In the genomic region with DNA sequence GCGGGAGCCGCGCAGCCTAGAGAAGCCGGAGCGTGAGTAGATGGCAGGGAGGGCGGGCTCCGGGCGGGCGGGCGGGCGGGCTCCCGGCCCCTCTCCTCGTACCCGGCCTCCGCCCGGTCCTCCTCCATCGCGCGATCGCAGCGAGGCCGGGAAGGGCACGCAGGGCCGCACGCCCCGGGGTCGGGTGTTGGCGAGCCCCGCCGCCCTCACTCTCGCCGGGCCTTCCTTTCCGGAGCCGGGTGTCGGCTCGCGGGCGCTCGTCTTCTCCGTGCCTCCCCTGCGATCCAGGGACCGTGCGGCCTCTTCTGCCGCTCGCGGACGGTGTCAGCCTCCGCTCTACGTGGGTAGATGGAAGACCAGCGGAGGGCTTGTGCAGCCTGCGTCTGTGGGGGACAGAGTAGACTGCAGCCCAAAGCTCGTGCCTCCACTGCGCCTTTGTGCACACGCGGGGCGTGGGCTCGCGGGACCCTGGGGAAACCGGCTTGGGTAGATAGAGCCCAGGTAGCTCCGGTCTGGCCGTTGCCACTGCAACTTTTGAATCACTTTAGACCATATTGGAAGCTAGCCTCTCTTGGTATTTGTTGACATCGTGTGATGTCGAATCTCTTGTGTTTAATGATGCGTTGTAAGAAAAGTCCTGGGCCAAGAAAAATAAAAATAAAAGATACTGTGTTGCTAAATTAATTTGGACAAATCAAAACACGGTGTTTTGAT, we compare ENCODE assay signal across 8 mouse cellular contexts. TPM values are rescaled to one million over a fixed set of nuclear protein-coding genes. Genes with fewer than 3 reads are reported as not detected.
DNase-seq lines count a peak whose midpoint lies in the region; ATAC-seq and TF ChIP-seq lines count a peak whose summit lies in the region.

Gene Pik3ca, plus strand, starts transcription at position 211 of the 714 bp plus-strand sequence.

- H3K79me2 ChIP-seq in C2C12 (ENCODE audit: control insufficient read depth, insufficient read depth) (peaks cover 53% of the 10 kb centered on the region), myocyte (ENCODE audit: control insufficient read depth, insufficient read depth) (peaks cover 51% of the 10 kb centered on the region)

- H3K27me3 ChIP-seq in C2C12 (ENCODE audit: control insufficient read depth, insufficient read depth, insufficient read length) (no peaks in the 10 kb centered on the region), myocyte (ENCODE audit: control insufficient read depth, insufficient read depth, insufficient read length) (no peaks in the 10 kb centered on the region)
- H3K27me3 ChIP-seq in embryonic facial prominence, embryonic 12.5 days = no peaks in the 10 kb centered on the region; the same call in 1 of the 2 replicates
- no peaks in the 10 kb centered on the region for H3K27me3 ChIP-seq in limb, embryonic 14.5 days (ENCODE audit: control insufficient read depth, insufficient read depth, low read length)
- H3K27me3 ChIP-seq in stomach, embryonic 14.5 days (ENCODE audit: control insufficient read depth, insufficient read depth, low read length) = no peaks in the 10 kb centered on the region

- H3K79me3 ChIP-seq in C2C12 (ENCODE audit: low read depth) = peaks cover 47% of the 10 kb centered on the region

- under 1% methylated on average over 50 of the region's 65 CpGs for WGBS in embryonic facial prominence, embryonic 12.5 days
- 2% methylated on average over 27 of the region's 65 CpGs for WGBS in limb, embryonic 14.5 days
- under 1% methylated on average over 45 of the region's 65 CpGs for WGBS in stomach, embryonic 14.5 days

- H3K9me3 ChIP-seq in embryonic facial prominence, embryonic 12.5 days = no peaks in the 10 kb centered on the region
- H3K9me3 ChIP-seq in limb, embryonic 14.5 days (ENCODE audit: control insufficient read depth, low read length) = no peaks in the 10 kb centered on the region
- no peaks in the 10 kb centered on the region for H3K9me3 ChIP-seq in stomach, embryonic 14.5 days (ENCODE audit: control insufficient read depth, low read depth, low read length)

- H3ac ChIP-seq in C2C12 (ENCODE audit: control insufficient read depth, insufficient read length, low read depth) = peak within 1 kb of the TSS; percentile 91
- peak within 1 kb of the TSS; percentile 75 for H3ac ChIP-seq in myocyte (ENCODE audit: control insufficient read depth, insufficient read length)

- H3K36me3 ChIP-seq in C2C12 (ENCODE audit: control insufficient read depth, insufficient read depth) (no peaks in the 10 kb centered on the region), myocyte (ENCODE audit: control insufficient read depth, insufficient read depth) (no peaks in the 10 kb centered on the region)
- no peaks in the 10 kb centered on the region for H3K36me3 ChIP-seq in embryonic facial prominence, embryonic 12.5 days
- H3K36me3 ChIP-seq in limb, embryonic 14.5 days (ENCODE audit: control insufficient read depth, insufficient read depth, low read length) = no peaks in the 10 kb centered on the region
- no peaks in the 10 kb centered on the region for H3K36me3 ChIP-seq in stomach, embryonic 14.5 days (ENCODE audit: control insufficient read depth, insufficient read depth, low read length)

- peak within 1 kb of the TSS; percentile 98 for H3K27ac ChIP-seq in embryonic facial prominence, embryonic 12.5 days
- H3K27ac ChIP-seq in limb, embryonic 14.5 days (replicated peaks; ENCODE audit: low read depth, low read length) = peak within 1 kb of the TSS; percentile 99
- H3K27ac ChIP-seq in stomach, embryonic 14.5 days (ENCODE audit: low read length) = peak within 1 kb of the TSS; percentile 96

- ATAC-seq in embryonic facial prominence, embryonic 12.5 days (ENCODE audit: insufficient number of reproducible peaks, insufficient read depth, low FRiP score, low TSS enrichment) = peak; percentile 48
- peak; percentile 30 for ATAC-seq in limb, embryonic 14.5 days (ENCODE audit: low FRiP score, low read depth)
- ATAC-seq in stomach, embryonic 14.5 days (ENCODE audit: insufficient number of reproducible peaks, insufficient read depth, low FRiP score, low read depth) = peak; percentile 59

- peak; percentile 69; the same call in 1 of the 2 replicates for TF ChIP-seq POLR2A in limb, embryonic 14.5 days (IDR thresholded peaks at IDR 0.05; ENCODE audit: borderline replicate concordance, extremely low read depth, insufficient read depth, insufficient read length)
- no peak for TF ChIP-seq POLR2A in myocyte (IDR thresholded peaks at IDR 0.05; ENCODE audit: insufficient read length, low read depth)

- H3K4me2 ChIP-seq in embryonic facial prominence, embryonic 12.5 days (replicated peaks) = peak within 1 kb of the TSS; percentile 71
- peak within 1 kb of the TSS; percentile 81 for H3K4me2 ChIP-seq in limb, embryonic 14.5 days (replicated peaks; ENCODE audit: low read depth, low read length, severe bottlenecking)
- H3K4me2 ChIP-seq in myocyte (ENCODE audit: low read depth) = peak within 1 kb of the TSS; percentile 96
- H3K4me2 ChIP-seq in stomach, embryonic 14.5 days (replicated peaks; ENCODE audit: low read depth, low read length) = peak within 1 kb of the TSS; percentile 74

- peaks cover 26% of the 10 kb centered on the region for H3K4me1 ChIP-seq in embryonic facial prominence, embryonic 12.5 days
- H3K4me1 ChIP-seq in limb, embryonic 14.5 days (ENCODE audit: control insufficient read depth, insufficient read depth, low read length) = peaks cover 18% of the 10 kb centered on the region
- peaks cover 16% of the 10 kb centered on the region for H3K4me1 ChIP-seq in stomach, embryonic 14.5 days (ENCODE audit: control insufficient read depth, insufficient read depth, low read length)

- H3K9ac ChIP-seq in embryonic facial prominence, embryonic 12.5 days = peak within 1 kb of the TSS; percentile 96
- H3K9ac ChIP-seq in limb, embryonic 14.5 days (ENCODE audit: low read depth, low read length, severe bottlenecking) = peak within 1 kb of the TSS; percentile 98
- peak within 1 kb of the TSS; percentile 95 for H3K9ac ChIP-seq in stomach, embryonic 14.5 days (replicated peaks; ENCODE audit: low read depth, low read length)

- peak within 1 kb of the TSS; percentile 71 for H3K4me3 ChIP-seq in C2C12 (ENCODE audit: insufficient read depth, poor library complexity, severe bottlenecking)
- H3K4me3 ChIP-seq in embryonic facial prominence, embryonic 12.5 days = peak within 1 kb of the TSS; percentile 92
- H3K4me3 ChIP-seq in limb, embryonic 14.5 days (replicated peaks; ENCODE audit: low read length) = peak within 1 kb of the TSS; percentile 92
- peak within 1 kb of the TSS; percentile 70 for H3K4me3 ChIP-seq in myocyte
- peak within 1 kb of the TSS; percentile 94 for H3K4me3 ChIP-seq in stomach, embryonic 14.5 days (ENCODE audit: low read depth, low read length)

- no peak for TF ChIP-seq CTCF in C2C12 (IDR thresholded peaks at IDR 0.05; ENCODE audit: control insufficient read depth, insufficient read depth, insufficient read length)

- peak; percentile 60 to 72 for DNase-seq in adrenal gland, postnatal 36 days
- peak; percentile 57 to 75 for DNase-seq in heart, adult 18-20 months
- peak; percentile 41 for DNase-seq in kidney, adult 11 months
- DNase-seq in limb, embryonic 14.5 days (ENCODE audit: low spot score) = peak; percentile 44

TF ChIP-seq in C2C12, 6 proteins besides CTCF, POLR2A, EP300 and RAD21:
- no peak for TF ChIP-seq MAX (IDR thresholded peaks at IDR 0.05)
- TF ChIP-seq CEBPB (IDR thresholded peaks at IDR 0.05; ENCODE audit: low read depth) = no peak
- TF ChIP-seq MYOG (IDR thresholded peaks at IDR 0.05; ENCODE audit: control insufficient read depth, extremely low read depth, insufficient read length) = no peak
- no peak for TF ChIP-seq FOSL1 (IDR thresholded peaks at IDR 0.05; ENCODE audit: insufficient read depth, low read length, poor library complexity, severe bottlenecking)
- TF ChIP-seq MYOD1 (IDR thresholded peaks at IDR 0.05; ENCODE audit: control insufficient read depth, insufficient read length, low read depth) = no peak
- no peak for TF ChIP-seq USF1 (IDR thresholded peaks at IDR 0.05; ENCODE audit: low read depth)

TF ChIP-seq in myocyte, 11 proteins besides CTCF, POLR2A, EP300 and RAD21:
- TF ChIP-seq POLR2AphosphoS2 (IDR thresholded peaks at IDR 0.05; ENCODE audit: insufficient read length, low read depth) (no peak), TCF3 (IDR thresholded peaks at IDR 0.05; ENCODE audit: insufficient read length, low read depth) (no peak), SRF (IDR thresholded peaks at IDR 0.05; ENCODE audit: control insufficient read depth, insufficient read length, low read depth) (no peak), CEBPB (IDR thresholded peaks at IDR 0.05; ENCODE audit: insufficient read depth, poor library complexity, severe bottlenecking) (no peak), MYOG (IDR thresholded peaks at IDR 0.05; ENCODE audit: control insufficient read depth in 1 of 3, insufficient read depth in 1 of 3, insufficient read length in 2 of 3, low read depth in 2 of 3) (no peak)
TF ChIP-seq in myocyte: peak in this region for 0.

RNA-seq across cellular contexts. Expression of gene Pik3ca, which starts in this region (rescaled TPM):
- 8.6 TPM for polyA plus RNA-seq in C2C12 (2012; fragmentation: generic; extraction: Trizol)
- total RNA-seq in adrenal gland, postnatal 36 days (2021) = 10 to 100 TPM; 52.4 to 62.6 TPM
- polyA plus RNA-seq in embryonic facial prominence, embryonic 12.5 days (2016; fragmentation: Nextera tagmentation; extraction: Ambion mirVana) = 10.9 and 12.2 TPM in 2 replicates
- 10 to 100 TPM; 38.0 to 40.7 TPM for total RNA-seq in heart, adult 18-20 months (2021)
- polyA plus RNA-seq in limb, embryonic 14.5 days (2012; rRNA removed) = 17.1 and 20.7 TPM in 2 replicates
- 17.0 and 21.8 TPM in 2 replicates for polyA plus RNA-seq in limb, embryonic 14.5 days (2014; fragmentation: Nextera tagmentation; extraction: Ambion mirVana)
- 11.7 TPM for polyA plus RNA-seq in myocyte (2012; fragmentation: generic; extraction: Trizol)
- polyA plus RNA-seq in stomach, embryonic 14.5 days (2014; fragmentation: Nextera tagmentation; extraction: Ambion mirVana) = 14.4 and 23.1 TPM in 2 replicates

Comparison
In these comparisons a context has a peak if more than half of its experiments do, and no peak if none do; other contexts are left out.
1. Peak in every context shown above with its lines: DNase-seq, ATAC-seq, H3K4me3 ChIP-seq and H3K27ac ChIP-seq.